Mouse (Mus musculus) thymus, adult 2 months (tissue): ENCODE results near the gene Oxsr1.
"Not testable (repeated sequence)": the region's sequence is repeated elsewhere in the genome, so short reads cannot be mapped to it uniquely, and the experiment has no call there.

Experiments used
- CTCF ChIP-seq: fragments of 200-500 bp; IDR thresholded peaks from 2 replicates; pipeline ENCODE4 v1.5.1; 2012; ENCODE audit warnings: mild to moderate bottlenecking, control low read depth, low read length, moderate library complexity, borderline replicate concordance; ENCODE audit not compliant: control insufficient read depth, poor library complexity, insufficient read depth; ENCODE audit errors: extremely low read depth
- POLR2A ChIP-seq: fragments of 200-500 bp; IDR thresholded peaks from 2 replicates; pipeline ENCODE4 v1.6.1; 2012; ENCODE audit warnings: mild to moderate bottlenecking, low read length, control low read depth, moderate library complexity; ENCODE audit not compliant: control insufficient read depth, poor library complexity, insufficient read depth; ENCODE audit errors: extremely low read depth

- TF ChIP-seq CTCF, POLR2A: not testable (repeated sequence)
Observed at GRCm38 (mm10) chr9:119274814-119275213, 47.4 kb downstream of the Oxsr1 start.
